Mouse (Mus musculus) kidney, postnatal 0 days (tissue): ENCODE measurements around the gene Pcyt1a. TPM values are rescaled to one million over a fixed set of nuclear protein-coding genes. Genes with fewer than 3 reads are reported as not detected.
A peak's percentile ranks its signal among the peaks of the same experiment; 100 is the strongest.

Experiments used
- ATAC-seq: fragments of 200-750 bp; cut with Nextera tagmentation; replicated peaks from 2 replicates; pipeline ENCODE4 v1.8.0; 2017; ENCODE audit warnings: low read depth, moderate number of reproducible peaks, moderate TSS enrichment, moderate library complexity; ENCODE audit not compliant: low FRiP score
- DNase-seq: peaks from one replicate; pipeline ENCODE4 v3.0.0-alpha.2; 2016; ENCODE audit warnings: low spot score
- H3K27ac ChIP-seq: fragments of 300-500 bp; sonication (generic); 2 replicates; pipeline ENCODE4 v1.5.1; 2014; ENCODE audit warnings: mild to moderate bottlenecking
- H3K27me3 ChIP-seq: fragments of 300-500 bp; sonication (generic); 2 replicates; pipeline ENCODE4 v1.6.1; 2014; ENCODE audit warnings: low read length, mixed read lengths; ENCODE audit not compliant: insufficient read depth
- H3K36me3 ChIP-seq: fragments of 300-500 bp; sonication (generic); 2 replicates; pipeline ENCODE4 v1.6.1; 2014; ENCODE audit warnings: low read length, mixed read lengths; ENCODE audit not compliant: insufficient read depth
- H3K4me1 ChIP-seq: fragments of 300-500 bp; sonication (generic); replicated peaks from 2 replicates; pipeline ENCODE4 v1.6.1; 2014; ENCODE audit warnings: antibody characterized with exemption, low read length, mixed read lengths; ENCODE audit not compliant: insufficient read depth
- H3K4me2 ChIP-seq: fragments of 300-500 bp; sonication (generic); 2 replicates; pipeline ENCODE4 v1.6.1; 2014; ENCODE audit warnings: mild to moderate bottlenecking, low read length, moderate library complexity, mixed read lengths
- H3K4me3 ChIP-seq: fragments of 300-500 bp; sonication (generic); replicated peaks from 2 replicates; pipeline ENCODE4 v1.5.1; 2014; ENCODE audit warnings: low read depth, low read length
- H3K9ac ChIP-seq: fragments of 300-500 bp; sonication (generic); 2 replicates; pipeline ENCODE4 v1.6.1; 2014; ENCODE audit warnings: low read depth, low read length
- H3K9me3 ChIP-seq: fragments of 300-500 bp; sonication (generic); replicated peaks from 2 replicates; pipeline ENCODE4 v1.6.1; 2016; ENCODE audit warnings: low read length, inconsistent platforms, mixed read lengths
- CTCF ChIP-seq: IDR thresholded peaks from 2 replicates; pipeline ENCODE4 v1.5.1; 2016; ENCODE audit warnings: antibody characterized with exemption, low read depth, mild to moderate bottlenecking, moderate library complexity
- WGBS: fragments of 180-500 bp; shearing (Covaris S2); extraction: QIAGEN DNeasy Blood & Tissue Kit; methylation state at CpG from one replicate; pipeline ENCODE4 v1.1.7; 2014; 5-methylcytosine and 5-hydroxymethylcytosine counted together
- polyA plus RNA-seq: library from polyadenylated mRNA; unstranded; fragments of >200 nt; fragmentation: Nextera tagmentation; extraction: Ambion mirVana; gene quantifications from 2 replicates; pipeline ENCODE4 v1.2.1, GENCODE M21; 2015

Gene Pcyt1a
- polyA plus RNA-seq, 1 experiment from 2014 or later: 30.6 TPM

DNA sequence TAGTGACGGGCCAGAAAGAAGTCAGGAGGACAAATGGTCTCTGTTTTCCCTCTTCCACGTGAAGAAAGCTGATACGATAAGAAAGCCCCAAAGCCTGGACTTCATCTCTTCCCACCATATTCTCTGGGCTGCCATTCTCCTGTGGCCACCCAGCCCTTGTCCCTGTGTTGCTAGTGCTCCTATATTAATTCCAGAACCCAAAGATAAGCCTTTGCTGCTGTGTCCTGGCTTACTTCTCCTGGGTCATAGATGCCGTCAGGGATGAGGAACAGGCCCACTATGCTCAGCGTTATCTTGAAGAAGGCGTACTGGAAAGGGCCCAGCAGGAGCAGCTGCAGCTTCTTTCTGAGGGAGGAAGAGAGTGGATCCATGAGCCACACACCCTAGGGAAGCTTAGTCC, 46.6 kb downstream of the Pcyt1a start:
- Histone ChIP-seq H3K9ac (no peak overlapping the region), H3K4me1 (no peaks in the 10 kb centered on the region), H3K36me3 (no peaks in the 10 kb centered on the region), H3K9me3 (no peaks in the 10 kb centered on the region), H3K4me2 (no peak overlapping the region), H3K4me3 (no peak overlapping the region), H3K27ac (no peak overlapping the region), H3K27me3 (no peaks in the 10 kb centered on the region)
- no peak for TF ChIP-seq CTCF
- no peak for DNase-seq
- ATAC-seq: no peak
- 74% methylated on average over 6 of the region's 6 CpGs for WGBS

DNA sequence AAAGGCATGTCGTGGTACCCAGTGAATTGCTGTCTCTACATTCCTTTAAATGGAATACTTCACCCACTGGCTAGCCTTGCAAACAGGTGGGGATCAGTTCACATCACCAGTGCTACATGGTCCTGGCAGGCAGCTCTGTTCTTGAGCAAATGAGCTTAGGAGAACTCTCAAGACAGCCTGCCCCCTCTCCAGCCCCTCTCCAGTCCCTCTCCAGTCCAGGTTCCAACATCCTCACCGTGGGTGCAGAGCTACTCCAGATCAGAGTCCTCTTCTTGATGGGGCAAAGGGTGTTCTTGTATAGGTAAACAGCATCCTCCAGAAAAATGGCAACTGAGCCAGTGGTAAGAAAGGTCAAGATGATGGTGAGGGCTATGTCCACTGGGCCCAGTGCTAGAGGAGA, 48.7 kb downstream of the Pcyt1a start:
- Histone ChIP-seq H3K9me3 (no peaks in the 10 kb centered on the region), H3K4me3 (no peak overlapping the region), H3K4me2 (no peak overlapping the region), H3K9ac (no peak overlapping the region), H3K36me3 (no peaks in the 10 kb centered on the region), H3K27me3 (no peaks in the 10 kb centered on the region), H3K4me1 (peaks cover 2% of the 10 kb centered on the region; the same call in 1 of the 2 replicates), H3K27ac (no peak overlapping the region)
- no peak for TF ChIP-seq CTCF
- ATAC-seq (no peak), DNase-seq (no peak)
- 59% methylated on average over 2 of the region's 2 CpGs for WGBS

DNA sequence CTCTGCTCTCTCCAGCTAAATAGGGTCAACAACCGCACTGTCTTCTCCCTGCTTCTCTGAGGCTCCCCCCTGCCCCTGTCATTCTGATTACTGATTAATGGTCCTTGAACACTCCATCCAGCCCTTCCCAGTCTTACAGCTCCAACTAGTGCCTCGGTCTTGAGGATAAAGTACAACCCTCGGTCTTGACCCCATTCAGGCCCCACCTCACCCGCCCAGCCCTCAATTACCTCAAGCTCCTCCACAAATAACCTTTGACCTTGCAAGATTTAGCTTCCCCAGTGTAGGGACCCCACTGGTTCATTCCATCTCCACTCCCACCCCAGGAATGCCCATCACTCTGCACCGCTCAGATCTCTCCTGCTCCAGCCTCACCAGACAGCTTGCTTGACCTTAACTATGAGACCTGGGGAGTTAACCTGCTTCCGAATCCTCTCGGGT, 53.7 kb downstream of the Pcyt1a start:
- H3K27me3 ChIP-seq: no peaks in the 10 kb centered on the region
- 18% methylated on average over 7 of the region's 7 CpGs for WGBS

DNA sequence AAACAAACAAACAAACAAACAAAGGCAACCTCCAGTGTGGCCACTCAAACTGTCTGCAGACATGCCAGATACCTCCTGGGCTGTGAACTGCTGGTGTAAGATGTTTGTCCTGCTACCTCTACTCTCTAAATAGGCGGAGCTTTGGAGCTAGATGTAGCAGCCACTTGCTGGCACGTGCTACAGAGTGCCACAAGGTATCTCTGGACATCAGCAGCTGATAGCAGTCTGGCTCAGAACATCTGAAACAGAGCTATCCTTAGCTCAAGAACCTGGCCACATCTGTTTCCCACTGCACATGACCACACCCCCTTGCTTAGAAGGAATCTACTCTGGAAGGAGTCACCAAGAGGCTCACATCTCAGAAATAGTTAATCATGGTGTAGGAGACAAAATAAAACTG, 54.5 kb downstream of the Pcyt1a start:
- DNase-seq (no peak), ATAC-seq (no peak)
- WGBS: 67% methylated on average over 2 of the region's 2 CpGs

More for the DNA sequence above, 53.7 kb downstream of the Pcyt1a start:
- Histone ChIP-seq H3K4me3 (no peak overlapping the region), H3K9me3 (no peaks in the 10 kb centered on the region), H3K4me2 (no peak overlapping the region), H3K4me1 (peaks cover 2% of the 10 kb centered on the region; the same call in 1 of the 2 replicates), H3K36me3 (no peaks in the 10 kb centered on the region), H3K27ac (no peak overlapping the region), H3K9ac (no peak overlapping the region)
- peak; percentile 83 for ATAC-seq
- peak; percentile 64 for DNase-seq
- TF ChIP-seq CTCF: no peak

DNA sequence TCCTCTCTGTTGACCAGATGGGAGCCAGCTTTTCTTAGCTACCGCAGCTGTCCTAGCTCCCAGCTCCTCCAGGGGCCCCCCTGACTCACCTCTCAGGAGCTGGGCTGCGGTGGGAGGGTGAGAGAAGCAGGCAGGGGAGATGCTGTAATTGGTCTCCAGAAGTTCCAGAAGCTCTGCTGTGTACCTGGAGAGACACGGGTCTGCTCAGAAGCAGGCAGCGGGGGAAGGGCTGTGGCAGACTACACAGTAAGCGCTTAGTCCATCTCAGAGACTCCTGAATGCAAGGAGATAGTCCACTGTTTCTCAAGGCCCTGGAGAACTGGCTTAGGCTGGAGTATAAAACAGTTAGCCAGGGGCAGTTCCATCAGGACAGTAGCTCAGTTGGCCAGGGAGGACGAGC, 55.3 kb downstream of the Pcyt1a start:
- Histone ChIP-seq H3K4me2 (no peak overlapping the region), H3K9ac (no peak overlapping the region), H3K36me3 (no peaks in the 10 kb centered on the region), H3K27me3 (no peaks in the 10 kb centered on the region), H3K27ac (no peak overlapping the region), H3K9me3 (no peaks in the 10 kb centered on the region), H3K4me3 (no peak overlapping the region), H3K4me1 (peaks cover 2% of the 10 kb centered on the region; the same call in 1 of the 2 replicates)
- no peak for TF ChIP-seq CTCF
- 78% methylated on average over 6 of the region's 6 CpGs for WGBS
- DNase-seq: no peak
- no peak for ATAC-seq

More for the DNA sequence above, 54.5 kb downstream of the Pcyt1a start:
- H3K27me3 ChIP-seq: no peaks in the 10 kb centered on the region
- H3K9me3 ChIP-seq: no peaks in the 10 kb centered on the region
- H3K27ac ChIP-seq: no peak overlapping the region
- H3K4me2 ChIP-seq: no peak overlapping the region
- no peak overlapping the region for H3K9ac ChIP-seq
- H3K36me3 ChIP-seq: no peaks in the 10 kb centered on the region
- no peak overlapping the region for H3K4me3 ChIP-seq
- no peak for TF ChIP-seq CTCF
- peaks cover 2% of the 10 kb centered on the region; the same call in 1 of the 2 replicates for H3K4me1 ChIP-seq

DNA sequence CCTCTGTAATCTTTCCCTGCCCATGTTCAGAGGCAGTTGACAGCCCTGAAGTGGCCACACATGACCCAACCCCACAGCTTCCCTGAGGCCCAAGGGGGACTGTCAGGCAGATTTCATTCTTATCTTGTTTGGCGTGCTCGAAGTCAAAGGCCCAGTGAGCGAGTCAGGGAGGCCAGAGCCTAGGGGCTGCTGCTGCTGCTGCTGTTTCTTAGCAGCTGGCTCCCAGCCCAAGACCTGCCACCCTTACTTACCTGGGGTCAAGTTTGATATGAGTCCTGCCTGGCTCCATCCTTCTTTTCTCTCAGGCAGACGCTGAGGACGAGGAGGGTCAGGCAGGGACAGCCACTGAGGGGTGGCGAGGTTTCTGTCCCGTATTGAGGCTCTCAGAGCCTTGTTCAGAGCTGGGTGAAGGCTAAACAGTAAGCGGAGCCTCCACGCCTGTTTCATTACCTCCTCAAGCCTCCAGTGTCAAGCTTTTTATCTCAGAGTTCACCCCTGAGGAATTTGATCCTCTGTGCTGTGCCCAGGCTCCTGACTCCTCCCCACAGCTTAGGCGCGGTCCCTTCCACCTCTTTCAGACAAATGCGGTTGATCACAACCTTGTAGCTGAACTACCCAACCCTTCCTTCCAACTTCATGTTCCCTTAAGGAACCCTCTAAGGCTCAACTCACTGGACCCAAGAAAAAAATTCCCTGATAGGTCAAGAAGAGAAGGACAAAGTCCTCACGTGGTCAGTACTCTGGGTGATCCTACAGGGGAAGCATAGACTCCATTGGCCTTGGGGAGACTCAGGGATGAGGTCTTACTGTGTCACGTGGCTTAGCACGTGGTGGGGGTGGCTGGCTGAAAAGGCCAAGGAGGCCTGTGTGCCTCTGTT, 56.8 kb downstream of the Pcyt1a start, which contains the start of gene Slc51a:
Slc51a (minus strand) TSS at position 646 of the 878 bp plus-strand sequence.
- no peaks in the 10 kb centered on the region for H3K9me3 ChIP-seq
- peaks cover 2% of the 10 kb centered on the region; the same call in 1 of the 2 replicates for H3K4me1 ChIP-seq
- no peaks in the 10 kb centered on the region for H3K36me3 ChIP-seq
- WGBS: 32% methylated on average over 15 of the region's 15 CpGs
- no peak within 1 kb of the TSS for H3K9ac ChIP-seq
- no peak within 1 kb of the TSS for H3K4me3 ChIP-seq
- no peak within 1 kb of the TSS for H3K27ac ChIP-seq
- no peak for TF ChIP-seq CTCF
- ATAC-seq: 0 out of 2 replicates have a peak, but pooled peaks have one; percentile 26
- DNase-seq: no peak
- H3K27me3 ChIP-seq: no peaks in the 10 kb centered on the region
- H3K4me2 ChIP-seq: no peak within 1 kb of the TSS
